Mouse (Mus musculus) regulatory T cell (primary cell): Measurements from ENCODE around the gene Ube2e2.
"Not testable (repeated sequence)": the region's sequence is repeated elsewhere in the genome, so short reads cannot be mapped to it uniquely, and the experiment has no call there.

Source experiments
- in situ Hi-C: fragments of 300-600 bp; cut with MboI, MseI; formaldehyde crosslinking; loops from one replicate; pipeline ENCODE4 v1.15.1; 2025; ENCODE audit warnings: high pct_unique_total_duplicates

Gene Ube2e2

GRCm38 (mm10) chr14:18637739-18638138 is 256.3 kb downstream of the Ube2e2 start:
- in situ Hi-C loops = no loop called here

- in situ Hi-C loops = no loop called here
Measured at GRCm38 (mm10) chr14:18628170-18628569, 265.9 kb downstream of the Ube2e2 start.

GRCm38 (mm10) chr14:18618603-18619002 is 275.5 kb downstream of the Ube2e2 start:
- in situ Hi-C loops = no loop called here

- in situ Hi-C loops = no loop called here
Measured at GRCm38 (mm10) chr14:18601927-18602326, 292.1 kb downstream of the Ube2e2 start.

GRCm38 (mm10) chr14:18586239-18587034 is 307.6 kb downstream of the Ube2e2 start:
- in situ Hi-C loops = no loop called here

GRCm38 (mm10) chr14:18581735-18582134 is 312.3 kb downstream of the Ube2e2 start:
- in situ Hi-C loops = no loop called here

- in situ Hi-C loops = no loop called here
Measured at GRCm38 (mm10) chr14:18574756-18575155, 319.3 kb downstream of the Ube2e2 start.

- in situ Hi-C loops = no loop called here
Measured at GRCm38 (mm10) chr14:18574130-18574721, 319.8 kb downstream of the Ube2e2 start.

GRCm38 (mm10) chr14:18573286-18573956 is 320.6 kb downstream of the Ube2e2 start:
- in situ Hi-C loops = no loop called here

GRCm38 (mm10) chr14:18572852-18573251 is 321.2 kb downstream of the Ube2e2 start:
- in situ Hi-C loops = no loop called here

GRCm38 (mm10) chr14:18569615-18570014 is 324.5 kb downstream of the Ube2e2 start:
- in situ Hi-C loops = no loop called here

- in situ Hi-C loops = not testable (repeated sequence)
Measured at GRCm38 (mm10) chr14:18564999-18565398, 329.1 kb downstream of the Ube2e2 start.

GRCm38 (mm10) chr14:18555287-18555686 is 338.8 kb downstream of the Ube2e2 start:
- in situ Hi-C loops = no loop called here

- in situ Hi-C loops = no loop called here
Measured at GRCm38 (mm10) chr14:18554627-18554988, 339.5 kb downstream of the Ube2e2 start.

GRCm38 (mm10) chr14:18553987-18554626 is 340.0 kb downstream of the Ube2e2 start:
- in situ Hi-C loops = no loop called here

- in situ Hi-C loops = no loop called here
Measured at GRCm38 (mm10) chr14:18547541-18547940, 346.5 kb downstream of the Ube2e2 start.

GRCm38 (mm10) chr14:18539092-18539491 is 355.0 kb downstream of the Ube2e2 start:
- in situ Hi-C loops = loop anchor here (5.0 kb wide), 1 partner anchor 47 kb away; no protein-coding TSS in a partner anchor

GRCm38 (mm10) chr14:18530899-18531298 is 363.2 kb downstream of the Ube2e2 start:
- in situ Hi-C loops = no loop called here

GRCm38 (mm10) chr14:18530496-18530895 is 363.6 kb downstream of the Ube2e2 start:
- in situ Hi-C loops = no loop called here
